Mouse (Mus musculus): ENCODE measurements at regions not wholly inside any gene's neighbourhood (a gene's known extent, or its start where the extent isn't known, plus 50 kb on each side); places are given as distances from the start of the nearest gene placed in this dataset.
A peak's percentile ranks its signal among the peaks of the same experiment; 100 is the strongest.

- no peak overlapping the region for H3K4me3 ChIP-seq (ENCODE audit: low read depth, low read length)
- no peak overlapping the region for H3K27ac ChIP-seq (ENCODE audit: low read depth, low read length)
- WGBS (ENCODE audit: insufficient replicate concordance) = 63% methylated on average over 5 of the region's 5 CpGs
- H3K4me2 ChIP-seq = no peak overlapping the region
- no peak for ATAC-seq (replicated peaks; ENCODE audit: insufficient number of reproducible peaks, low FRiP score, low TSS enrichment)
- no peaks in the 10 kb centered on the region for H3K27me3 ChIP-seq (ENCODE audit: control insufficient read depth, insufficient read depth, low read length)
- peaks cover 6% of the 10 kb centered on the region for H3K4me1 ChIP-seq (ENCODE audit: control insufficient read depth, insufficient read depth, low read length)
- H3K9ac ChIP-seq (ENCODE audit: low read depth, low read length) = no peak overlapping the region
- no peaks in the 10 kb centered on the region for H3K36me3 ChIP-seq (ENCODE audit: control insufficient read depth, insufficient read depth, low read length)
- H3K9me3 ChIP-seq (replicated peaks; ENCODE audit: control insufficient read depth, low read length) = no peaks in the 10 kb centered on the region
Observed at GRCm38 (mm10) chr9:72166084-72166483, 54.4 kb upstream of the Tcf12 start.

GRCm38 (mm10) chr9:72166611-72167010 is 54.9 kb upstream of the Tcf12 start:
- H3K4me2 ChIP-seq = no peak overlapping the region
- no peak overlapping the region for H3K4me3 ChIP-seq (ENCODE audit: low read depth, low read length)
- peaks cover 6% of the 10 kb centered on the region for H3K4me1 ChIP-seq (ENCODE audit: control insufficient read depth, insufficient read depth, low read length)
- no peaks in the 10 kb centered on the region for H3K36me3 ChIP-seq (ENCODE audit: control insufficient read depth, insufficient read depth, low read length)
- no peak overlapping the region for H3K9ac ChIP-seq (ENCODE audit: low read depth, low read length)
- no peaks in the 10 kb centered on the region for H3K9me3 ChIP-seq (replicated peaks; ENCODE audit: control insufficient read depth, low read length)
- no peaks in the 10 kb centered on the region for H3K27me3 ChIP-seq (ENCODE audit: control insufficient read depth, insufficient read depth, low read length)
- 65% methylated on average over 5 of the region's 5 CpGs for WGBS (ENCODE audit: insufficient replicate concordance)
- ATAC-seq (replicated peaks; ENCODE audit: insufficient number of reproducible peaks, low FRiP score, low TSS enrichment) = no peak
- no peak overlapping the region for H3K27ac ChIP-seq (ENCODE audit: low read depth, low read length)

GRCm38 (mm10) chr9:72169231-72169630 is 57.6 kb upstream of the Tcf12 start:
- whole genome bisulfite sequencing (ENCODE audit: insufficient replicate concordance) = 36% methylated on average over 5 of the region's 5 CpGs
- Histone ChIP-seq H3K27ac (ENCODE audit: low read depth, low read length) (0 out of 2 replicates have a peak overlapping the region, but pooled peaks have one; percentile 10), H3K9me3 (replicated peaks; ENCODE audit: control insufficient read depth, low read length) (no peaks in the 10 kb centered on the region), H3K27me3 (ENCODE audit: control insufficient read depth, insufficient read depth, low read length) (no peaks in the 10 kb centered on the region), H3K9ac (ENCODE audit: low read depth, low read length) (peak overlapping the region; percentile 70), H3K4me1 (ENCODE audit: control insufficient read depth, insufficient read depth, low read length) (peaks cover 6% of the 10 kb centered on the region), H3K4me2 (peak overlapping the region; percentile 60), H3K36me3 (ENCODE audit: control insufficient read depth, insufficient read depth, low read length) (no peaks in the 10 kb centered on the region), H3K4me3 (ENCODE audit: low read depth, low read length) (peak overlapping the region; percentile 37)
- ATAC-seq (replicated peaks; ENCODE audit: insufficient number of reproducible peaks, low FRiP score, low TSS enrichment) = no peak

- peak overlapping the region; percentile 60 for H3K4me2 ChIP-seq
- H3K9ac ChIP-seq (ENCODE audit: low read depth, low read length) = peak overlapping the region; percentile 70
- peaks cover 6% of the 10 kb centered on the region for H3K4me1 ChIP-seq (ENCODE audit: control insufficient read depth, insufficient read depth, low read length)
- H3K9me3 ChIP-seq (replicated peaks; ENCODE audit: control insufficient read depth, low read length) = no peaks in the 10 kb centered on the region
- peak; percentile 69; the same call in 1 of the 2 replicates for ATAC-seq (replicated peaks; ENCODE audit: insufficient number of reproducible peaks, low FRiP score, low TSS enrichment)
- WGBS (ENCODE audit: insufficient replicate concordance) = under 1% methylated on average over 12 of the region's 12 CpGs
- no peak overlapping the region; the same call in 1 of the 2 replicates for H3K27ac ChIP-seq (ENCODE audit: low read depth, low read length)
- H3K36me3 ChIP-seq (ENCODE audit: control insufficient read depth, insufficient read depth, low read length) = no peaks in the 10 kb centered on the region
- H3K27me3 ChIP-seq (ENCODE audit: control insufficient read depth, insufficient read depth, low read length) = no peaks in the 10 kb centered on the region
- peak overlapping the region; percentile 37 for H3K4me3 ChIP-seq (ENCODE audit: low read depth, low read length)
Observed at GRCm38 (mm10) chr9:72169728-72170188, 58.1 kb upstream of the Tcf12 start.

DNA sequence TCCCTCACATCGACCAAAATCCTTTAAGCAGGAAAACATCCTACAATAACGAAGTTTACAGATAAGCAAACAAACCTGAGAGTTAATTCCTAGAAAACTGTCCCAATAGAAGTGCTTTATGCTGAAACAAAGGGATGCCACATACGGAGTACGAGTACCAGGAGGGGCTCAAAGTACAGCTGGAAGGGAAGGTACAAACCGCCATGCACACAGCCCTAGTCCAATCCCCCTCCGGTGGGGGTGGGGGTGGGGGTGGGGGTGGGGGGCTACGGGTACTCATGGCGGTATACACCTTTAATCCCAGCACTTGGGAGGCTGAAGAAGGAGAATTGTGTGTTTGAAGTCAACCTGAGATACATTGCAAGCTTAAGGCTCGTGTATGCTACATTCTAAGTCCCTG is 58.6 kb upstream of the Tcf12 start:
- no peaks in the 10 kb centered on the region for H3K36me3 ChIP-seq (ENCODE audit: control insufficient read depth, insufficient read depth, low read length)
- WGBS (ENCODE audit: insufficient replicate concordance) = 6% methylated on average over 9 of the region's 9 CpGs
- H3K27ac ChIP-seq (ENCODE audit: low read depth, low read length) = no peak overlapping the region
- H3K4me2 ChIP-seq = peak overlapping the region; percentile 60
- H3K4me3 ChIP-seq (ENCODE audit: low read depth, low read length) = peak overlapping the region; percentile 37
- peak overlapping the region; percentile 70 for H3K9ac ChIP-seq (ENCODE audit: low read depth, low read length)
- H3K9me3 ChIP-seq (replicated peaks; ENCODE audit: control insufficient read depth, low read length) = no peaks in the 10 kb centered on the region
- H3K4me1 ChIP-seq (ENCODE audit: control insufficient read depth, insufficient read depth, low read length) = peaks cover 6% of the 10 kb centered on the region
- no peak for ATAC-seq (replicated peaks; ENCODE audit: insufficient number of reproducible peaks, low FRiP score, low TSS enrichment)
- no peaks in the 10 kb centered on the region for H3K27me3 ChIP-seq (ENCODE audit: control insufficient read depth, insufficient read depth, low read length)

DNA sequence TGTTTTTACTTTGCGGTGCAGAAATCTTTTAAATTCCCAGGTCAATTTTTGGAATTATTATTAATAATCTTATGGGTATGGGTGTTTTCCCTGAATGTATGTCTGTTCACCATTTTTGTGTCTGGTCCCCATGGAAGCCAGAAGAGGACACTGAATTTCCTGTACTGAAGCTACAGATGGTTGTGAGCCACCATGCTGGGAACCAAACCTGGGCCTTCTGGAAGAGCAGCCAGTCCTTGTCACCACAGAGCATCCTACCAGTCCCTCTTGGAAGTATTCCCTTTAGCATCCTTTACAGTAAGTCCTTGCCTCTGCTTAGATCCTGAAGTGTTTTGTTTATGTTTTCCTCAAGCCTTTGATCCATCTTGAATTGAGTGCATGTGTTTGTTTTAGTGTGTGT is 60.7 kb upstream of the Tcf12 start:
- Histone ChIP-seq H3K27ac (ENCODE audit: low read depth, low read length) (no peak overlapping the region), H3K9me3 (replicated peaks; ENCODE audit: control insufficient read depth, low read length) (no peaks in the 10 kb centered on the region), H3K4me1 (ENCODE audit: control insufficient read depth, insufficient read depth, low read length) (peaks cover 6% of the 10 kb centered on the region), H3K27me3 (ENCODE audit: control insufficient read depth, insufficient read depth, low read length) (no peaks in the 10 kb centered on the region), H3K4me2 (no peak overlapping the region), H3K9ac (ENCODE audit: low read depth, low read length) (no peak overlapping the region), H3K36me3 (ENCODE audit: control insufficient read depth, insufficient read depth, low read length) (no peaks in the 10 kb centered on the region), H3K4me3 (ENCODE audit: low read depth, low read length) (no peak overlapping the region)
- no peak for ATAC-seq (replicated peaks; ENCODE audit: insufficient number of reproducible peaks, low FRiP score, low TSS enrichment)
- WGBS (ENCODE audit: insufficient replicate concordance) = 93% methylated on average over 1 of the region's 1 CpGs

DNA sequence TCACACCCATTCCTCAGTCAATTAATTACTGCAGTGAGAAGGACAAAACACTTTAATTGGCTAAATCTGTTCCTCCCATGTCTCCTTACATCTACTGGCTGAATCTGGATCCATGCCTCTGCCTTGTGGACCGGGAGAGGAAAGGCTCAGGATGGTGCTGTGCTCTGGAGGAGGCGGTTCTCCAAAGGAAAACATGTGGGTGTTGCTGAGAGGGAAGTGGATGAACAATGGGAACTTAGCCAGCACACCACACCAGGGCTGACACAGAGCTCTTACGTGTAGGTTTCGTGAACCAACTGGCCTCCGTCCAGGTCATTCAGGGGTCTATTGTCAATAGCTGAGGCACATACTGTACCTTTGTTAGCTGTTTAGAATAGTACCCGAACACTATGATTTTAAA is 69.3 kb upstream of the Tcf12 start:
- no peak for ATAC-seq (replicated peaks; ENCODE audit: insufficient number of reproducible peaks, low FRiP score, low TSS enrichment)
- Histone ChIP-seq H3K9ac (ENCODE audit: low read depth, low read length) (no peak overlapping the region), H3K36me3 (ENCODE audit: control insufficient read depth, insufficient read depth, low read length) (no peaks in the 10 kb centered on the region), H3K27ac (ENCODE audit: low read depth, low read length) (no peak overlapping the region), H3K4me1 (ENCODE audit: control insufficient read depth, insufficient read depth, low read length) (no peaks in the 10 kb centered on the region), H3K4me3 (ENCODE audit: low read depth, low read length) (no peak overlapping the region), H3K4me2 (no peak overlapping the region), H3K9me3 (replicated peaks; ENCODE audit: control insufficient read depth, low read length) (no peaks in the 10 kb centered on the region), H3K27me3 (ENCODE audit: control insufficient read depth, insufficient read depth, low read length) (no peaks in the 10 kb centered on the region)
- 67% methylated on average over 6 of the region's 6 CpGs for WGBS (ENCODE audit: insufficient replicate concordance)

GRCm38 (mm10) chr9:72183336-72183735 is 71.7 kb upstream of the Tcf12 start:
- H3K27me3 ChIP-seq (ENCODE audit: control insufficient read depth, insufficient read depth, low read length) = no peaks in the 10 kb centered on the region
- H3K36me3 ChIP-seq (ENCODE audit: control insufficient read depth, insufficient read depth, low read length) = no peaks in the 10 kb centered on the region
- H3K4me1 ChIP-seq (ENCODE audit: control insufficient read depth, insufficient read depth, low read length) = no peaks in the 10 kb centered on the region
- ATAC-seq (replicated peaks; ENCODE audit: insufficient number of reproducible peaks, low FRiP score, low TSS enrichment) = no peak
- H3K9ac ChIP-seq (ENCODE audit: low read depth, low read length) = no peak overlapping the region
- no peaks in the 10 kb centered on the region for H3K9me3 ChIP-seq (replicated peaks; ENCODE audit: control insufficient read depth, low read length)
- WGBS (ENCODE audit: insufficient replicate concordance) = 89% methylated on average over 10 of the region's 10 CpGs
- no peak overlapping the region for H3K4me3 ChIP-seq (ENCODE audit: low read depth, low read length)
- no peak overlapping the region for H3K4me2 ChIP-seq
- no peak overlapping the region for H3K27ac ChIP-seq (ENCODE audit: low read depth, low read length)

GRCm38 (mm10) chr9:72183925-72184324 is 72.3 kb upstream of the Tcf12 start:
- ATAC-seq (replicated peaks; ENCODE audit: insufficient number of reproducible peaks, low FRiP score, low TSS enrichment) = no peak
- Histone ChIP-seq H3K4me1 (ENCODE audit: control insufficient read depth, insufficient read depth, low read length) (no peaks in the 10 kb centered on the region), H3K9ac (ENCODE audit: low read depth, low read length) (no peak overlapping the region), H3K4me3 (ENCODE audit: low read depth, low read length) (no peak overlapping the region), H3K27me3 (ENCODE audit: control insufficient read depth, insufficient read depth, low read length) (no peaks in the 10 kb centered on the region), H3K4me2 (no peak overlapping the region), H3K9me3 (replicated peaks; ENCODE audit: control insufficient read depth, low read length) (no peaks in the 10 kb centered on the region), H3K36me3 (ENCODE audit: control insufficient read depth, insufficient read depth, low read length) (no peaks in the 10 kb centered on the region), H3K27ac (ENCODE audit: low read depth, low read length) (no peak overlapping the region)
- 79% methylated on average over 10 of the region's 10 CpGs for WGBS (ENCODE audit: insufficient replicate concordance)
